Mouse (Mus musculus) heart, embryonic 13.5 days (tissue): Measurements from ENCODE around the gene Ccdc88c. TPM values are rescaled to one million over a fixed set of nuclear protein-coding genes. Genes with fewer than 3 reads are reported as not detected.

Experiments used
- ATAC-seq: fragments of 200-750 bp; cut with Nextera tagmentation; 2 replicates; pipeline ENCODE4 v1.8.0; 2017; ENCODE audit warnings: moderate TSS enrichment; ENCODE audit not compliant: insufficient number of reproducible peaks, low FRiP score, low TSS enrichment; ENCODE audit errors: extremely low read depth
- H3K27ac ChIP-seq: fragments of 300-500 bp; sonication (generic); replicated peaks from 2 replicates; pipeline ENCODE4 v1.5.1; 2015; ENCODE audit warnings: moderate library complexity, mild to moderate bottlenecking, inconsistent platforms
- H3K27me3 ChIP-seq: fragments of 300-500 bp; sonication (generic); replicated peaks from 2 replicates; pipeline ENCODE4 v1.6.1; 2015; ENCODE audit warnings: mild to moderate bottlenecking, inconsistent platforms
- H3K36me3 ChIP-seq: fragments of 300-500 bp; sonication (generic); 2 replicates; pipeline ENCODE4 v1.6.1; 2015; ENCODE audit warnings: mild to moderate bottlenecking, inconsistent platforms
- H3K4me1 ChIP-seq: fragments of 300-500 bp; sonication (generic); 2 replicates; pipeline ENCODE4 v1.6.1; 2015; ENCODE audit warnings: inconsistent platforms
- H3K4me2 ChIP-seq: fragments of 300-500 bp; sonication (generic); 2 replicates; pipeline ENCODE4 v1.6.1; 2015; ENCODE audit warnings: inconsistent platforms, mild to moderate bottlenecking, moderate library complexity
- H3K4me3 ChIP-seq: fragments of 300-500 bp; sonication (generic); 2 replicates; pipeline ENCODE4 v1.5.1; 2015; ENCODE audit warnings: moderate library complexity, mild to moderate bottlenecking, inconsistent platforms
- H3K9ac ChIP-seq: fragments of 300-500 bp; sonication (generic); 2 replicates; pipeline ENCODE4 v1.6.1; 2015; ENCODE audit warnings: inconsistent platforms, mild to moderate bottlenecking, moderate library complexity
- H3K9me3 ChIP-seq: fragments of 300-500 bp; sonication (generic); 2 replicates; pipeline ENCODE4 v1.6.1; 2016; ENCODE audit warnings: inconsistent platforms
- WGBS: fragments of 180-500 bp; shearing (Covaris S2); methylation state at CpG from one replicate; pipeline ENCODE4 v1.1.7; 2015; ENCODE audit warnings: mixed read lengths; 5-methylcytosine and 5-hydroxymethylcytosine counted together
- polyA plus RNA-seq: library from polyadenylated mRNA; unstranded; fragments of >200 nt; fragmentation: Nextera tagmentation; extraction: Ambion mirVana; gene quantifications from 2 replicates; pipeline ENCODE4 v1.2.1, GENCODE M21; 2015

Gene Ccdc88c
- polyA plus RNA-seq, 1 experiment from 2014 or later: 1.8 TPM

DNA sequence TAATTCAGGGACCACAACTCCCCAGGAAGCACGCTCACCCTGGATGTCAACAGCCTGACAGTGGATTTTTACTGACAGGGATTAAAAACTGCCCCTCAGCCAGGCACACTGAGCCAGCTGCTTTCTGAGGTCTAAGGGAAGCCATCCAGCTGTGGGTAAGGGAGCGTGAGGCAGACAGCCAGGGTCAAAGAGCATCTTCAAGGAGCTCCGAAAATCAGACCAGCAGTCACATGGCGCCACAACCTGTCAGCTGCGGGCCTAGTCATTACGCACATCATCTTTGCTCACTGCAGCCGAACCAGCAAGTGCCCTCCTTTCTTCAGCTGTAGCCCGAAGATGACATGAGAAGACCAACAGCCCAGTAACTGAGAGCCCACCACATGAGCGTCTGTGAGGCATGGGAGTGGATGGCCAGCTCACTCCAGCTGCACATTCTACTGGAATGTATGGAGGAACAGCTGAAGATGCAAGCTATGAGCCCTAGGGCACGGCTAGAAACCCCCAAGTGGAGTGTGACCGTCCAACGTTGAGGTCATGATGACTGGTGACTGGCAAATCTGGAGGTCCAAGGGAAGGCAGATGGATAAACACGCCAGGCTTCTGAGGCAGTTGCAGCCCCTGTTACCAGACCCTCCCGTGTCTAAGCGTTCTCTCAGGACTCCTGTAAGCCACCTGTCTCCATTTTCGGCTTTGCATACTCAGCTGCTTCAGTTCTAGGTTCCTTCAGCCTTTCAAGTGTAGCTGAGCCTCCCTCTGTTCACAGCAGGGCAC is 33.1 kb downstream of the Ccdc88c start:
- ATAC-seq: no peak

DNA sequence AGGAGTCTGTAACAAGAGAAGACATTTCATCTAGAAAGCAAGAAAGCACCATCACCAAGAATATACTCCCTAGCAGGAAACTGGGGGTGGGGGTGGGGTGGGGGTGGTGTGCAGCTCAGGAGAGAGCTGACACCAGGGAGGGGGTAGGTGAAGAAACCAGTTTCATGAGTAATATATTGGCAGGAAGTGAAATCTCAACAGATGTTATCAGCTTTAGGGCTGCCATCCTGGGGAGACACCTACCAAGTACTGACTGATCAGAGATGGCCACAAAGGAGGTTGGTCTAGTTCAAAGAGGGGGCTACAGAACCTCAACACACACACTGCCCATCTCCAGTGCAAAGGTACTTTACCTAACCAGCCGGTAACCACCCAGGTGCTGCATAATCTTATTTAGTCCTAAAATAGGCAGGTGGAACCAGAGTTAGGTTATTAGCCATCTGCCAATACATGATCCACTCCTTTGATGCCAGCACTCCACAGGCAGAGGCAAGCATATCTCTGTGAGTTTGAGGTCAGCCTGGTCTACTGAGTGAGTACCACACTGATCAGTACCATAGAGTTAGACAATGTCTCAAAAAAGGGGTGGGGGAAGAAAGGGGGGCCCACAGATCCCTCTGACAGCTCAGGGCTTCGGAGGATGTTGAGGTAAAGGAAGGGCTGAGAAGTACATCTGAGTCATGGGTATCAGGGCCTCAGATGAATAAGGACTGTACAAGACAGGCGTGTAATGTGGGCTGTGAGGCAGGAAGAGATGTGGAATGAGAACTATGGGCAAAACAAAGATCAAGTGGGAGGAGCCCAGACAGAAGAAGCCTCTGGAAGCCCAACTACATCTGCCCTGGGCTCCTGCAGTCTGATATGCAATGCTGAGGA is 34.5 kb downstream of the Ccdc88c start:
- H3K36me3 ChIP-seq: no peaks in the 10 kb centered on the region
- no peak overlapping the region for H3K4me2 ChIP-seq
- H3K27me3 ChIP-seq: peaks cover 48% of the 10 kb centered on the region
- no peak overlapping the region for H3K27ac ChIP-seq
- H3K4me3 ChIP-seq: no peak overlapping the region
- no peak overlapping the region for H3K9ac ChIP-seq
- ATAC-seq: no peak
- peaks cover 32% of the 10 kb centered on the region for H3K4me1 ChIP-seq
- no peaks in the 10 kb centered on the region for H3K9me3 ChIP-seq
- 73% methylated on average over 3 of the region's 3 CpGs for WGBS

More for the DNA sequence above, 33.1 kb downstream of the Ccdc88c start:
- Histone ChIP-seq H3K27ac (no peak overlapping the region), H3K9me3 (no peaks in the 10 kb centered on the region), H3K36me3 (no peaks in the 10 kb centered on the region), H3K27me3 (peaks cover 42% of the 10 kb centered on the region), H3K4me1 (peaks cover 39% of the 10 kb centered on the region), H3K4me2 (no peak overlapping the region), H3K9ac (no peak overlapping the region), H3K4me3 (no peak overlapping the region)
- 60% methylated on average over 16 of the region's 16 CpGs for WGBS

DNA sequence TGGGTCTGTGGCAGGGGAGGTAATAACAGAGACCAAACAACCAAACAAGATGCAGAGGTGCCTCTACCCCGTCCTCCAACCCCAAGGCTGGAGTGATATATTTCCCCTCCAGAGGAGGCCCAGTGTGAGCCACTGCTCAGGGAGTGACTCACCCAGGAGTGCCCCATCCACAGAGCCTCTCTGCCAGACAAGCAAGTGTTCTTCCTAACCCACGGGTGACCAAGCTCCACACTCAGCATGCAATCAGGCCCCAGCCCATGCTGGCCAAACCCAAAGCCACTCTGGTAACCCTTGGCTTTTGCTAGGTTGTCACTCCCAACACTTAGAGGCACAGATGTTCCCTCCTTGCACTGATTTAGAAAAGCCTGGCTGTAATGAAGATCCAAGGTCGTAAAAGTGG is 35.7 kb downstream of the Ccdc88c start:
- Histone ChIP-seq H3K27me3 (peaks cover 55% of the 10 kb centered on the region), H3K36me3 (no peaks in the 10 kb centered on the region), H3K4me3 (no peak overlapping the region), H3K9me3 (no peaks in the 10 kb centered on the region), H3K27ac (no peak overlapping the region), H3K4me1 (peaks cover 19% of the 10 kb centered on the region), H3K4me2 (no peak overlapping the region), H3K9ac (no peak overlapping the region)
- WGBS: 57% methylated on average over 3 of the region's 3 CpGs
- ATAC-seq: no peak

DNA sequence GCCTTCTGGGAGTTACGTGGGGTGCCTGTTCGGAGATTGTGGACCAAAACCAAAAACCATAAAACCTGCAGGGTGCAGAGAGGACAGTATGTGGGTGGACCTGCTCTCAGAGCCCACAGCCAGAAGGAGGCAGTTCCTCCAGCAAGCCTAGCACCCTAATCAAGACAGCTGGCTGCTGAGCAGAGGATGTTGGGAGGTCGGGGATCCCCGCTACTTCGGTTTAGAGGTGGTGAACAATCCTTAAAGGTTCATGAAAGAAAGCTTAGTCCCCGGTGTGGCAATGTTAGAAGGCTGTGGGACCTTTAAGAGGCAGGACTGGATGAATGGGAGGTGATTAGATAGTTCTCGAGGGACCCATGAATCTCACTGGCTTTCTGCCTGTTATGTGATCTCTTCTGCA is 36.4 kb downstream of the Ccdc88c start:
- no peaks in the 10 kb centered on the region for H3K36me3 ChIP-seq
- no peak overlapping the region for H3K4me3 ChIP-seq
- H3K27me3 ChIP-seq: peaks cover 57% of the 10 kb centered on the region
- no peaks in the 10 kb centered on the region for H3K9me3 ChIP-seq
- H3K9ac ChIP-seq: no peak overlapping the region
- H3K27ac ChIP-seq: no peak overlapping the region
- no peak overlapping the region for H3K4me2 ChIP-seq
- WGBS: 70% methylated on average over 7 of the region's 7 CpGs
- ATAC-seq: no peak
- peaks cover 13% of the 10 kb centered on the region for H3K4me1 ChIP-seq

DNA sequence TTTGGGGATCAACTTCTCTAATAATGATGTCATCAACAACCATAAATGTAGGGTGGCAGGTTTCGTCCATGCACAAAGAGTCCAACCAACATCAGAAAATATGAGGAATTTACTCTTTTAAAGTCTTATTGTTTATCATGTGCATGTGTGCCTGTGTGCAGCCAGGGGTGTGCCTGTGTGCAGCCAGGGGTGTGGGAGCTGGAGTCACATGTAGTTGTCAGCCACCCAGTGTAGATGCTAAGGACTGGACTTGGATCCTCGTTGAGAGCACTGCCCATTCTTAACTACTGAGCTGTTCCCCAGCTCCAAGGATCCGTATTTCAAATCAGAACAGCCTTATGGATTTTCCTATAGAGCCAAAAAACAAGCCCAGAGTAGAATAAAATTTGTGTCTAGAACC is 37.7 kb downstream of the Ccdc88c start:
- Histone ChIP-seq H3K4me1 (peaks cover 6% of the 10 kb centered on the region), H3K27me3 (peaks cover 57% of the 10 kb centered on the region), H3K36me3 (no peaks in the 10 kb centered on the region), H3K4me2 (no peak overlapping the region), H3K9me3 (no peaks in the 10 kb centered on the region), H3K9ac (no peak overlapping the region), H3K27ac (no peak overlapping the region), H3K4me3 (no peak overlapping the region)
- WGBS: 74% methylated on average over 3 of the region's 3 CpGs
- no peak for ATAC-seq

DNA sequence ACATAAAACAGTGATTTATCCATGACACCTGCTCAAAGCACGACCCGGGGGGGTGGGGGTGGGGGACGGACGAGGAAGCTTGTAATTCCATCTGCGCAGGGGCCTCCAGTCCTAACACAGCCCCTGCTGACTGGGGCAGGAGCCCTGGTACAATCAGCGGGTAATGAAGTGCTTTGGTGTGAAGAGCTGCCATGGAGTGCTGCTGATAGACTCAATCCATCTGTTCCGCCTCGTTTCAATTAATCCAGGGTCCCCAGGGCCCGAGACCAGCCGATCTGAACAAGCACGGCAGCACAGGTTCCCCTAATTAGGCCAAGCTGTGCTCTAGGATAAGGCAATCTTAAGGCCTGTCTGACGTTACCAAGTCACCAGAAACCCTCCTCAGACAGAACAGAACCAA is 38.6 kb downstream of the Ccdc88c start:
- no peak for ATAC-seq
- H3K9me3 ChIP-seq: no peaks in the 10 kb centered on the region
- no peak overlapping the region for H3K4me2 ChIP-seq
- peaks cover 52% of the 10 kb centered on the region for H3K27me3 ChIP-seq
- H3K27ac ChIP-seq: no peak overlapping the region
- H3K9ac ChIP-seq: no peak overlapping the region
- H3K36me3 ChIP-seq: no peaks in the 10 kb centered on the region
- WGBS: 47% methylated on average over 12 of the region's 12 CpGs
- H3K4me1 ChIP-seq: peaks cover 3% of the 10 kb centered on the region; the same call in 1 of the 2 replicates
- no peak overlapping the region for H3K4me3 ChIP-seq

DNA sequence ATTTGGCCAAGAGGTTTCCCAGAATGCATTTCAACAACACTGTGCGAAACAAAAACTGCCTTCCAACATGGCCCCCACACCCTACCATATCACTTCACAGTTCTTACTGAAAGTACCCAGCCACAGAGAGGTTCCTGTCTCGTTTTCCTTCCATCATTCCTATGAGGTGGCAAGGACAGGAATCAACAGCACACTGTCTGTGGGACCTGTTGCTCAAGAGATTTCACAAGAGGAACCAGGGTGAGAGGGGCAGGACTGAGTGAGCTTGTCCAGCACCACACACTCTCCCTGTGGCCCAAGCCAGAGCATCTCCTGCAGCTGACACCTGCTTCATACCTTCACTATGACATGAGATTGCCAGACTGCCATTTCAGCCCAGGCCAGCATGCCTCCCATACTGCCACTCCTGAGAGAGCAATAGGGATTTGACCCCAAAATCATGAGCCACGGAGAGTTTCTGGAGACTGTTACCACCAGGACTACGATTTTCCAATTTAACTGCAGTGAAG is 39.0 kb downstream of the Ccdc88c start:
- Histone ChIP-seq H3K9me3 (no peaks in the 10 kb centered on the region), H3K27me3 (peaks cover 53% of the 10 kb centered on the region), H3K9ac (no peak overlapping the region), H3K4me2 (no peak overlapping the region), H3K4me3 (no peak overlapping the region), H3K4me1 (peaks cover 3% of the 10 kb centered on the region; the same call in 1 of the 2 replicates), H3K36me3 (no peaks in the 10 kb centered on the region), H3K27ac (no peak overlapping the region)
- no peak for ATAC-seq
- 61% methylated on average over 4 of the region's 4 CpGs for WGBS

DNA sequence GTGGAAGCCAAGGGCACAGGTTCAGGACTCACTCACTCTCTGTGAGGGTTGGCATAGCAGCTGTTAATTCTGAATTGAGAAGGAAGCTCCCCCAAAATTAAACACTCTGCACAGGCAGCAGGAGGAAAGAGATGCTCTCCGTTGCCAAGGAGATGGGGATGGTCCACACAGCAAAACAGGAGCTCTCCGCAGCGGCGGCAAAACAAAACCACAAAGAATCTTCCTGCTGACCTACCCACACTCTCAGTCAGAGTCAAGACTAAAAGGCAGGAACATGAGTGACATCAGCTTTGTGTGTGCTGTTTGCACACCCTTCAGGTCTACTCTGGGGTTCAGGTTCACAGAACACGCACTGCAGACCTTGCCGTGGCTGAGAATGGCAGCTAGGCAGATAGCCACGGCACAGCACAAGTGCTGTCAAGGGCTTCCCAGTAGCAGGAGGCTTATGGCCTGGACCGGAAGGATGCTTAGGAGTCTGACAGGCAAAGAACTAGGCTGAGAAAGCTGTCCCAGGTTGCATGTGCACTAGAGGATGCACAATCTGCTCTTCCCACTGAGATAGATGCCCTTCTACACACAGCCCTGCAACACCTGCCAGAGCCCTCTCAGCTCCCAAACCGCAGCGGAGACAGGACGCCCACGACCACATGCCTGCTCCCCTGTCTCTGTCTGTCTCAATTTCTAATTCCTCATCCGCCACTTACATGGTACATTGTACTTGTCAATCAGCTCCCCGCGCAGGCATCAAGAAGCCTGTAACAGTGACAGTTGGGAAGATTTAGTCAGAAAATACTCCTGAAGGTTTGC is 40.3 kb downstream of the Ccdc88c start:
- H3K36me3 ChIP-seq: no peaks in the 10 kb centered on the region
- H3K4me3 ChIP-seq: no peak overlapping the region
- H3K27ac ChIP-seq: no peak overlapping the region
- H3K9me3 ChIP-seq: no peaks in the 10 kb centered on the region
- peaks cover 46% of the 10 kb centered on the region for H3K27me3 ChIP-seq
- H3K4me2 ChIP-seq: no peak overlapping the region
- peaks cover 3% of the 10 kb centered on the region; the same call in 1 of the 2 replicates for H3K4me1 ChIP-seq
- no peak overlapping the region for H3K9ac ChIP-seq
- no peak for ATAC-seq
- 80% methylated on average over 15 of the region's 15 CpGs for WGBS

DNA sequence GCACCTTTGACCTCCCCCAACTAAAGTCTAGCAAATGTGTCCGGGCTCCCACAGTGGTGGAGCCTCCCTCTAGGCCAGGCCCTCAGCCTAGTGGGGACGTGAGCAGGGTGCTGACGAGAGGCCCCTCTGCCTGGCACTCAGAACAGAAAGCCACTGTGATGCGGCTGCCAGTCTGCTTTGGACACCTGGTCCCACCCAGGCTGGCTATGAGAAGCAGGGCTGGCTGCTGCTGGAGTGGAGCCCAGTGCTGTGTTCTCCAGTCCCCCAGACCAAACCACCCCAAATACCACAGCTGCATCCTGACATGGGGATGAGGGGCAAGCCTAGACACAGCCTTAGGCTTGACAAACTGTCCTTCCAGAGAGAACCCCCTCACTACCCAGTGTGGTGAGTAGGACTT is 42.4 kb downstream of the Ccdc88c start:
- H3K27me3 ChIP-seq: peaks cover 36% of the 10 kb centered on the region
- peaks cover 19% of the 10 kb centered on the region for H3K4me1 ChIP-seq
- no peak overlapping the region for H3K4me3 ChIP-seq
- no peak for ATAC-seq
- 0 out of 2 replicates have a peak overlapping the region, but pooled peaks have one; percentile 7 for H3K9ac ChIP-seq
- H3K36me3 ChIP-seq: no peaks in the 10 kb centered on the region
- WGBS: 78% methylated on average over 4 of the region's 4 CpGs
- H3K9me3 ChIP-seq: no peaks in the 10 kb centered on the region
- no peak overlapping the region for H3K27ac ChIP-seq
- H3K4me2 ChIP-seq: no peak overlapping the region

DNA sequence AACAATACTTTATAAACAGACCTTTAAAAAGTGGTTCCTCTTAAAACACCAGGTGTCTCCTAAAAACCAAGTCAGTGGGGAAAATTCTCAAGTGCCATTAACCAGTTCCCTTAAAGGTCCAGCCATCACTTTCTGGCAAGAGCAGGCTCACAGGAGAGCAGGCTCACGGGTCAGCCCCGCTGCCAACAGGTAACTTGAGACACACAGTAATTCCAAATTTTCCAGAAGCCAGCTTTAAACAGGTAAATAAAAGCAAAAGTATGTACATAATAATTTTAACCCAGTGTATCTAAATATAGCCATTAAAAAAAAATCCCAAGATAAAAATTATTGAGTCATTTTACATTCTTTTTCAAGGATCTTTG is 43.1 kb downstream of the Ccdc88c start:
- Histone ChIP-seq H3K27ac (no peak overlapping the region), H3K9me3 (no peaks in the 10 kb centered on the region), H3K9ac (no peak overlapping the region), H3K27me3 (peaks cover 29% of the 10 kb centered on the region), H3K4me2 (no peak overlapping the region), H3K4me1 (peaks cover 26% of the 10 kb centered on the region), H3K36me3 (no peaks in the 10 kb centered on the region), H3K4me3 (no peak overlapping the region)
- WGBS: 88% methylated on average over 2 of the region's 2 CpGs
- no peak for ATAC-seq
